Mouse (Mus musculus) spleen, postnatal 10 days (tissue): ENCODE measurements around the gene Cfap43.
A peak's percentile ranks its signal among the peaks of the same experiment; 100 is the strongest.

Experiments
- DNase-seq, 2 experiments: peaks; one replicate each; pipeline ENCODE4 v3.0.0; 2021 to 2022; ENCODE audit warnings: low spot score in 2 of 2

The Cfap43 gene

DNA sequence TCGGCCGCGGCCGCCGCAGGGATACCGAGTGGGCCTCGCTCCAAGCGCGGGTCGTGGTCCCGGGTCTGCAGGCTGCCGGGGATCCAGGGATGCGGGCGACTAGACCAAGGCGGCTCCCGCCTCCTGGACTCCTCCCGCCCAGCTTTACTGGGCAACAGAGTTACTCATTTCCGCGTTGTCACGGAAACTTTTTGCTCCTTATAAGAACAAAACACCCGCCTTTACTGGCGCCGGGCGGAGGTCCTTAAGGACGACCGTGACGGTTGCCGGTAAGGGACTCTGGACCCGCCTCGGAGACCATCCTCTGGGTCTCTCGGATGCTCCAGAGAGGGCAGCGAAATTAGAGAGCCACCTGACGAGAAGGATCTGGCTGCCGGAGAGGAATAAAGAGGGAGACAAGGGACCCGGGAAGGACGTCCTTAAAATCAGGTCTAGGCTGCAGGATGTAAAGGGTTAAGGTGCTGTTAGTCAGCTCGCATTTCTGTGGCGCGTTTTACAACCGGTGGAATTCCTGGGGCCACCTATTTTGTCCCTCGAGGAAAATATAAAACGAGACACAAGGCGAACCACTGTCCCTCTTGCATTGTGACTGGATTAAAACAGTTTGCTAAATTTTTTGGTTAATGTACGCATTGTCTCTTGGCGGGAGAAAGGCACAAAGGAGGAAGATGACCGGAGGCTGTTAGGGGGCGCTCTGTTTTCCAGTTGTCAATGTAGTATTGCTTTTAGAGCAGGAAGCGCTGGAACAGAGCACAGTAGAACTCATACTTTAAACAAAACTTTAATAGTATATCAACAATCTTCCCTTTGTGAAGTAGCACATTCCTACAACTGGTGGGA lies at the start of gene Cfap43, which contains the start of gene Itprip:
Gene Cfap43, minus strand, starts transcription at position 162 of the 840 bp plus-strand sequence.
Gene Itprip, minus strand, starts transcription at position 174 of the 840 bp plus-strand sequence.
- peak; percentile 77 to 79 for DNase-seq

DNA sequence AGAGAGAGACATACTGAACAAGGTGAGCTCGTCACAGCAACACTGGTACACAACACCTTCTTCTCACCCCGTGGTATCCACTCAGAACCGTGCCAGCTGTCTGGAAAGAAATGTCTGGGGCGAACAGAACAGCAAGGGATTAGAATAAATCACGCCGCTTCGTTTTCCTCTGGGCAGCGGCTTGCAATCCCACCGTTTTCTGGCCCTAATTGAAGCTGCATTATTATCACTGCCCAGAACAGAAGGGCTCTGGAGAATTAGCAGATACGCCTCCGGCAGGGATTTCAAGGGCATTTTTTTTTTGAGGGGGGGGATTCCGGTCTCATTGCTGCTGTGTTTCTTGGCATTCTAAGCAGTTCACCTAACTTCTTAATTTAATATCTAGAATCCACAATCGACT lies 39.1 kb upstream of the Cfap43 start:
- no peak for DNase-seq

DNA sequence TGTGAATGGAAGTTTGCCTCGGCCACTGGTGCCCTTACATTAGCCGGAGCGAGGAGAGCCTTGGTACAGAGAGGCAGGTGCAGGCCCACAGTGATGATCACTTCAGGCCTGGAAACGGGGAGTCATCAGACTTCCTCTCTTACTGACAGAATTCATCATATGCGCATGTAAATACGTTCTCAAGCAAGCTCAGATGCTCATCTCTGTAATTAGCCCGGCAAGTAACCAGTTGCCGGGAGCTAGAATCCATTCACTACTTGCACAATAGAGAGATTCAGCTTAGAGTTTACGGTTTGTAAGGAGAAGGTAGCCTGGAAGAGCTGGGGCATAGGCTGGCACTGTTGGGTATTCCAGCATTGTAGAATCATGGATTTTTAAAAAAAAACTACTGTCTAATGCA lies 34.1 kb upstream of the Cfap43 start:
- no peak for DNase-seq

- DNase-seq, result no peak
Measured at GRCm38 (mm10) chr19:47950946-47951345, 31.9 kb upstream of the Cfap43 start.

- no peak for DNase-seq
Measured at GRCm38 (mm10) chr19:47946821-47947465, 27.9 kb upstream of the Cfap43 start.

DNA sequence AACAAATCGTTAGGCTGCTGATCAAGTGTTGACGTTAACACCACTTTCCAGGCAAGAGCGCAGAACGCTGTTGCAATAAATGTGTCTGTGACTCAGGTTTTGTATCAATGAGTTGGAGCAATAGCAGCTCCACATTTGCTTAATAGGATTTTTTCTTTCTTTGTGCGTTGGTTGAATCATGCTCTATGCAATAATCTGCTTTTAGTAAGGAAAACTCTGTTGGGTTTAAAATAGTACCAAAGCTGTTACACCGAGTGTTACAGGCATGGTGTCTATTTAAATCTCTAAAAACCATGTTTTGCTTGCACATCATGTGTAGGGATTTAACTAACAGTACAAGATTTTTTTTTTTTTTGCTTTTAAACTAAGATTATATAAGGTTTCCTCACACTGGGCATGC lies 20.3 kb upstream of the Cfap43 start:
- no peak for DNase-seq

- DNase-seq, result peak; percentile 33 to 79
Measured at GRCm38 (mm10) chr19:47937443-47938406, 18.6 kb upstream of the Cfap43 start, which contains the start of gene Cfap58. TSS of gene Cfap58 (plus strand) at chr19:47937675.

DNA sequence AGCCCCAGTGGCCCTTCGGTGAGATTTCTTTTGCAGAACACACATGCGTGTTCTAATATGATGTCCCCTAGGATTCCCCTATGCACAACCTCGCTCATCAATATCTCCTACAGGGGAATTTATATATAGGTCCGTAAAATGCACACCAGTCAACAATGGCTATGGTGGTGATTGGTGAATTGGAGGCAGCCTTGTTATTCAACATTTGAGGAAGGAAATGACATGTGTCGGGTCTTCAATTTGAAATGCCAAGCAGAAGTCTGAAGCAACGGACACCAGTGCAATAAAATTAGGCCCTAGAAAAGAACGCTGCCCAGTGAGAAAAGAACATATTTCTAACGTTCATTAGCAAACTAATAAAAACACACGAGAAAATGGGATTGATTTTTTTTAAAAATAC lies 17.9 kb upstream of the Cfap43 start:
- DNase-seq, result no peak

DNA sequence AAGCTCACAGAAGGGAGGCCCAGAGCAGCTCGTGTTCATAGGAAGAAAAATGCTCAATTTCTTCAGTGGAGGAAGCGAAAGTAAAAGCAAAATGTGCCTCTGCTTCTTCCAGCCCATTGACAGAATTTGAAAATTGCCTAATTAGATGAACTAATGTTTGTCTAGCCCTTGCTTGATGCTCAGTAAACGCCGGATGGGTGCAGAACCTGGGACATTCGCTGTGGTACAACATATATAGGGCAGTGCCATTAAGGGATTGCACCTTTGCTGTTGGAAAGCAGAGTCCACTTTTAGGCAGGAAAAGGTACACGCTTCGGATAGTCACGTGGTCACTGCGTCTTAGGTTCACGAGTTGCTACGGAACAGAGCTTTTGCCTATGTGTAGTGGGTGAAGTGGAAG lies 17.4 kb upstream of the Cfap43 start:
- no peak for DNase-seq

DNA sequence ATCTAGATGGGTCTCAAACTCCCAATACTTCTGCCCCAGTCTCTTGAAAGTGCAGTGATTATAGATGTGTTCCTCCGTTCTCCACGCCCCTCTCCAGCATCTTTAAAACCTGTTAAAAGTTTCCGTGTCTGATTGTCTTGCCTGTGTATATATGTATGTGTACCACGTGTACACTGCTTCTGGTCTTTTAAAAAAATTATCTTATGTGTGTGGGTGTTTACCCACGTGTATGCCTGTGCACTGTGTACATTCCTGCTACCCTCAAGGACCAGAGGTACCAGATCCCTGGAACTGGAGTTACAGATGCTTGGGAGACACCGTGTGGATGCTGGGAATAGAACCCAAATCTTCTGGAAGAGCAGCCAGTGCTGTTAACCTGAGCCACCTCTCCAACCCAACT lies 16.4 kb upstream of the Cfap43 start:
- DNase-seq, result no peak

- DNase-seq, result no peak
Measured at GRCm38 (mm10) chr19:47934636-47935238, 15.7 kb upstream of the Cfap43 start.

DNA sequence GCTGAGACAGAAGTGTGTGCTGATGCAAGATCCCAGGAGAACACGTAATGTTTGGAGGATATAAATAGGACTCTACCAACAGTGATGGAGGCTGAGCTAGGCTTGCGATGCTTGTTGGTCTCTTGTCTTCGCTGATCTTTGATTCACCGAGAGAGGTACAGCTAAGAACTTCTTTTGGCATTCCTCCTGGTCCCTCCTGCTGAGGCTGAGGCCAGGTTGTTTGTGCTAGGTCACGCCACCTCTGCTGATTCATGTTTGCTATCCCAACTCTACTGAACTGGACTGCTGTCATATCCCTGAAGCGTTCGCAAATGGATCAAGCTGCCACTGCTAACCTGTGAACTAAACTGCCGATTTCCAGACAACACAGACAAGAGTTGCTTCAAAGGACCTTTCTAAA lies 15.1 kb upstream of the Cfap43 start:
- DNase-seq, result no peak

DNA sequence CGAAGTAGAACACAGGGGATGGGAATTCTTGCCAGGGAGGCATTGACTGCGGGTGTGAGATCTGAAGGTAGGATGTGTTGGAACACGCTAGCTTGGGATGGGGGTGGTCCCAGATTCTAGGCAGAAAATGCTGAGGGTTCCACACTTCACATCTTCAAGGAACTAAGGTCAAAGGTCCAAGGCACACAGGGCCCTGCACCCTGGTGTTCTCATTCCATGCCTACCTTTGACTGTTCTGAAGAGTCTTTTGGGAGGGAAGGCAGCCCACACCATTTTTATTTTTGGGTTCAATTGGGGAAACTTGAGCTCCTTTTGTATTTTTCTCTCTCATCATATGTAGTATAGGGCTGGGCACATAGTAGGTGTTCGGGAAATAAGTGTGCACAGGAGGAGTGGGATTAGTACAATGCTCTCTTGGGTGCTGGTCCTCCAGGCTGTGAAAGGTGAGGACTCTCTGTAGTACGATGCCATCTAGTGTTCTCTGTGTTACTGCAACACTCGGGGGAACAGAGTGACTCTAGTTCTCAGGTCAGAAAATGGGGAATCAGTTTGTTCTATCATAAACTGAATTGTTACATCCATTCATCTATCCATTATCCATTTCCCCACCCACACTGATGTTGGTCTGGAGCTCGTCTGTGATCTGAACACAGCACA lies 13.0 kb upstream of the Cfap43 start:
- DNase-seq, result no peak

DNA sequence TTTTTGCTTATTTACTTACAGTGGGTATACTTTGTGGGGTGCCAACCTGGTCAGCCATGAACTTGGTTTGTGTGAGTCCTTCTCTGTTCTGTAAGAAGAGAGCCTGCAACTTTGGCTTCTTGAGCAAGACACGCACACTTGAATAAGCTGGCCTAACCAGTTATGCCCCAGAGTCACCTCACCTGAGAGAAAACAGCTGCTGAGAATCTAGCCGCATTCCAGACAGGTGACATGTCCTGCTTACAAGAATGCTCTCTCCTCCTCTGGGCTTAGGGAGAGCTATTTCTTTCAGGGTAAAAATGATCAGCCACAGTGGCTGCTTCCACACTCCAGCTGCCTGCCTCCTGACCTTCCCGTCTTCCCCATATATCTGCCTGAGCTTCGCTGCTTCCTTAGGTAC lies 10.0 kb upstream of the Cfap43 start:
- DNase-seq, result no peak

- DNase-seq, result no peak
Measured at GRCm38 (mm10) chr19:47927032-47927431, 7.9 kb upstream of the Cfap43 start.

- DNase-seq, result no peak
Measured at GRCm38 (mm10) chr19:47925819-47926218, 6.7 kb upstream of the Cfap43 start.

DNA sequence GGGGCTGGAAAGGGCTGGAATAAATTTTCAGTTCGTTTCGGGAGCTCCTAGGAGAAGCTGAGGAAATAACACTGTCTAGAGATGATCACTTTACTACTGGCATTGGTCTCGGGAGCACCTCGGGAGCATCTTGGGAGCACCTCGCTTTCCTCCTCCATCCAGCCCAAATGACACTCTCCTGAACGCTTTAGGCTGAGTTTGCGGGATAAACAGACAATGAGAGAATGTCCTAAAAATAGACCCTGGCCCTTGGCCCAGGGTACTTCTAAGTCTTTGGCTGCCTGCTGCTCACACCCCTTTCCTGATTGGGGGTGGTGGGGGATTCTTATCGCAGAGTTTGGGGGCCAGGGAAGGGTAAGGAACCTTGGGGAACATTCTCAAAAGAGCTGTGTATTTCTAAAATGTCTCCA lies 884 bp upstream of the Cfap43 start:
- peak in 1 of 2 experiments; percentile 44 for DNase-seq

GRCm38 (mm10) chr19:47918455-47919101 lies 509 bp downstream of the Cfap43 start:
- peak; percentile 40 to 68 for DNase-seq

DNA sequence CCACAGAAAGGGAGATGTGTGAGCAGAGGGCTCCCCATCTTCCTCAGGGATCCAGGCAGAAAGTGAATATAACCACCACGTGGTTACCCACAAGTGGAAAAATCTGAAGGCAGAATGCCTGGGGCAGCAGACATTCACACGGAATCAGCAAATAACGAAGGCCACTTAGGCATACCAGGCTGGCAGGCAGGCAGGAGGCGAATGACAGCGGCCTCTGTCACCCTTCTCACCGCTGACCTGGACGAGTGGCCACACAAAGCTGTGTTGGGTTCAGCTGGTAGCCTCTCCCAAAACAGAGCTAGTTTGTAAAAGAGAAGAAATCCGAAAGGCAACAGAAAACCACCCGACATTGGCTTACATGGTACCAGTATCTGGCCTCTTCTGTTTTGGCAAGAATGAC lies 1.1 kb downstream of the Cfap43 start:
- no peak for DNase-seq

DNA sequence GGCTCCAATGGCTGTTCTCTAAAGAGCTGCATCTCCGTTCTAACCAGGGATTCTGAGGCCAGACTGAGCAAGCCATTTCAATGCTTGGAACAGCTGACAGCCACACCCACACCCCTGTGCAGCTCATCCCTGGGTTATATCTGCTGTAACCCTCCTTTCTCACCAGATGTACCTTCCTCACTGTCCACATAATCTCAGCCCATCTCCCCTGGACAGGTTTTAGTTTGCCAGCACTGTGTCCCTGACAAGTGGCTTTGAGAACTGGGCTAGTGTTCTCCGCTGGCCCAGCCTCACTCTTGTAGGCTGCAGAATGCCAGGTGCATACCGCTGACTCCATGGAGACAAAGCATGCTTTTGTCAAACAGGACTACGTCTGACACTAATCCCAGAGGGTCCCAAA lies 1.7 kb downstream of the Cfap43 start:
- DNase-seq, result peak in 1 of 2 experiments; percentile 12
